Mouse (Mus musculus) kidney, postnatal 0 days (tissue): Measurements from ENCODE around the gene Prss38. TPM values are rescaled to one million over a fixed set of nuclear protein-coding genes. Genes with fewer than 3 reads are reported as not detected.
"Not testable (repeated sequence)": the region's sequence is repeated elsewhere in the genome, so short reads cannot be mapped to it uniquely, and the experiment has no call there.

Experiments used
- ATAC-seq: fragments of 200-750 bp; cut with Nextera tagmentation; replicated peaks from 2 replicates; pipeline ENCODE4 v1.8.0; 2017; ENCODE audit warnings: low read depth, moderate number of reproducible peaks, moderate TSS enrichment, moderate library complexity; ENCODE audit not compliant: low FRiP score
- DNase-seq: peaks from one replicate; pipeline ENCODE4 v3.0.0-alpha.2; 2016; ENCODE audit warnings: low spot score
- H3K27ac ChIP-seq: fragments of 300-500 bp; sonication (generic); 2 replicates; pipeline ENCODE4 v1.5.1; 2014; ENCODE audit warnings: mild to moderate bottlenecking
- H3K27me3 ChIP-seq: fragments of 300-500 bp; sonication (generic); 2 replicates; pipeline ENCODE4 v1.6.1; 2014; ENCODE audit warnings: low read length, mixed read lengths; ENCODE audit not compliant: insufficient read depth
- H3K36me3 ChIP-seq: fragments of 300-500 bp; sonication (generic); 2 replicates; pipeline ENCODE4 v1.6.1; 2014; ENCODE audit warnings: low read length, mixed read lengths; ENCODE audit not compliant: insufficient read depth
- H3K4me1 ChIP-seq: fragments of 300-500 bp; sonication (generic); replicated peaks from 2 replicates; pipeline ENCODE4 v1.6.1; 2014; ENCODE audit warnings: antibody characterized with exemption, low read length, mixed read lengths; ENCODE audit not compliant: insufficient read depth
- H3K4me2 ChIP-seq: fragments of 300-500 bp; sonication (generic); 2 replicates; pipeline ENCODE4 v1.6.1; 2014; ENCODE audit warnings: mild to moderate bottlenecking, low read length, moderate library complexity, mixed read lengths
- H3K4me3 ChIP-seq: fragments of 300-500 bp; sonication (generic); replicated peaks from 2 replicates; pipeline ENCODE4 v1.5.1; 2014; ENCODE audit warnings: low read depth, low read length
- H3K9ac ChIP-seq: fragments of 300-500 bp; sonication (generic); 2 replicates; pipeline ENCODE4 v1.6.1; 2014; ENCODE audit warnings: low read depth, low read length
- H3K9me3 ChIP-seq: fragments of 300-500 bp; sonication (generic); replicated peaks from 2 replicates; pipeline ENCODE4 v1.6.1; 2016; ENCODE audit warnings: low read length, inconsistent platforms, mixed read lengths
- CTCF ChIP-seq: IDR thresholded peaks from 2 replicates; pipeline ENCODE4 v1.5.1; 2016; ENCODE audit warnings: antibody characterized with exemption, low read depth, mild to moderate bottlenecking, moderate library complexity
- WGBS: fragments of 180-500 bp; shearing (Covaris S2); extraction: QIAGEN DNeasy Blood & Tissue Kit; methylation state at CpG from one replicate; pipeline ENCODE4 v1.1.7; 2014; 5-methylcytosine and 5-hydroxymethylcytosine counted together
- polyA plus RNA-seq: library from polyadenylated mRNA; unstranded; fragments of >200 nt; fragmentation: Nextera tagmentation; extraction: Ambion mirVana; gene quantifications from 2 replicates; pipeline ENCODE4 v1.2.1, GENCODE M21; 2015

Prss38 gene
- polyA plus RNA-seq, 1 experiment from 2014 or later: not detected

DNA sequence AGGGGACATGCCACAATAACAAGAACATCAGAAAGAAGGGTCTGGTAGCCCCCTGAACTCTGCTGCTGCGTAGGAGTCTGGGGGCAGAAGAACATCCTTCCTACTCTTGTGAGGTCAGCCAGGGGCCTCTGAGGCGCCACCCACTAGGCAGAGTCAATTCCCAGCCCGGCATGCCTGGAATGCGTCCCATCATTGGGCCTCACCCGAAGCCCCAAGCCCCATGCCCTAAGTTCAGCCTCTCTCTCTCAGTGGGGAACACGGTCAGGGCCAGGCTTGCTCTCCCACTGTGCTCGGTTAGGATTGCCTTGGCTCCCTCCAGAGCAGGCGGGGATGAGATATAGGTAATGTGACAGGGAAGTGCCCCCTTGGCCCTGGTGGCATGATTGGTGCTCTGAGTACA is 9.7 kb upstream of the Prss38 start:
- Histone ChIP-seq H3K9me3 (no peaks in the 10 kb centered on the region), H3K36me3 (no peaks in the 10 kb centered on the region), H3K4me2 (no peak overlapping the region), H3K4me3 (no peak overlapping the region), H3K27ac (no peak overlapping the region), H3K9ac (no peak overlapping the region), H3K4me1 (peaks cover 15% of the 10 kb centered on the region), H3K27me3 (no peaks in the 10 kb centered on the region)
- 13% methylated on average over 8 of the region's 8 CpGs for WGBS
- peak; percentile 43 for ATAC-seq
- DNase-seq: peak; percentile 61
- no peak for TF ChIP-seq CTCF

DNA sequence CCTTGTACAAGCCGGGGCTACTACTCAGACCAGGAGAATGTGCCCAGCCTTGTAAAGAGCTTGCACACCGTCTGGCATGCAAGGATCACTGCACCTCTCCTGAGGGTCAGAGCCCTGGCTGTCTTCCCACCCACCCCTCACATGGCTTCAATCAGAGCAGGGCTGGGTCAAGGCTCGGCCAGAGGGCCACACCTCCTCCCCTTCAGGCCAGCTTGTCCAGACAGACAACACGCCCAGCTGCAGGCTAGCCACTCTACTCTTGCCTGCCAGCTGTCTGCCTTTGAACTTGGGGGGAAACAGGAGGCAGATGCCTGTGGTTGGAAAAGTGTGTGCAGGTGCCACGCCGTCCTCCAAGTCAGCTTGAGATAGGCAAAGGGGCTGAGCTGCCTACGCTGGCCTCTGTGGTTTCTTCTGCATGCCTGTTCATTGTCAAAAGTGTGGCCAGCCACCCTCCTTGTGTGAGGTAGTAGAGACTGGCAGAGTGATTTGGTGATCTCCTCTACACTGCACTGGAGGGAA is 9.0 kb upstream of the Prss38 start:
- Histone ChIP-seq H3K9ac (no peak overlapping the region), H3K4me3 (no peak overlapping the region), H3K36me3 (no peaks in the 10 kb centered on the region), H3K27me3 (no peaks in the 10 kb centered on the region), H3K9me3 (no peaks in the 10 kb centered on the region), H3K4me2 (no peak overlapping the region), H3K27ac (no peak overlapping the region), H3K4me1 (peaks cover 15% of the 10 kb centered on the region)
- 28% methylated on average over 7 of the region's 7 CpGs for WGBS
- TF ChIP-seq CTCF: no peak
- ATAC-seq (peak; percentile 68), DNase-seq (peak; percentile 46)

DNA sequence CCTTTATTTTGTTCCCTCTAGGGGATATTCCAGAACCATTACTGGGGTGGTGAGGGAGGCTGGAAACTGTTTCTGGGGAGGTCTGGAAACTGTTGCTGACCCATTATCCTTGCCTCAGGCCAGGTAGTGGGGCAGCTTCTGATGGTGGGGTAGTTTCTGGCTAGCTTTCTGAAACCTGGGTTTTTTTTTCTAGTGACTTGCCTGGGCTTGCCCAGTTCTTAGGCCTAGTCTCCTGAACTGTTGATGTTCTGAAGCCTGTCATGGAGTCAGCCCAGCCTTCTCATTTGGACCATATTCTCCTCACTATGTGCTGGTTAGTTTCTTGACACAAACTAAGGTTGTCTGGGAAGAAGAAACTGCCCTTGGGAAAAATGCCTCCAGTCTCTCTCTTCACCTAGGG is 4.1 kb upstream of the Prss38 start:
- TF ChIP-seq CTCF: no peak
- peaks cover 7% of the 10 kb centered on the region; the same call in 1 of the 2 replicates for H3K4me1 ChIP-seq
- no peaks in the 10 kb centered on the region for H3K36me3 ChIP-seq
- no peak overlapping the region for H3K4me3 ChIP-seq
- H3K9me3 ChIP-seq: no peaks in the 10 kb centered on the region
- ATAC-seq: no peak
- DNase-seq: no peak
- no peak overlapping the region for H3K4me2 ChIP-seq
- no peaks in the 10 kb centered on the region for H3K27me3 ChIP-seq
- no peak overlapping the region for H3K27ac ChIP-seq
- H3K9ac ChIP-seq: no peak overlapping the region

- DNase-seq: no peak
- no peaks in the 10 kb centered on the region for H3K36me3 ChIP-seq
- H3K4me1 ChIP-seq: no peaks in the 10 kb centered on the region
- WGBS: 85% methylated on average over 3 of the region's 3 CpGs
- ATAC-seq: no peak
- H3K27ac ChIP-seq: no peak overlapping the region
- no peaks in the 10 kb centered on the region for H3K9me3 ChIP-seq
- H3K4me3 ChIP-seq: no peak overlapping the region
- TF ChIP-seq CTCF: no peak
- H3K9ac ChIP-seq: no peak overlapping the region
- no peak overlapping the region for H3K4me2 ChIP-seq
- no peaks in the 10 kb centered on the region for H3K27me3 ChIP-seq
These were observed 2.5 kb upstream of the Prss38 start for GRCm38 (mm10) chr11:59377999-59378398.

DNA sequence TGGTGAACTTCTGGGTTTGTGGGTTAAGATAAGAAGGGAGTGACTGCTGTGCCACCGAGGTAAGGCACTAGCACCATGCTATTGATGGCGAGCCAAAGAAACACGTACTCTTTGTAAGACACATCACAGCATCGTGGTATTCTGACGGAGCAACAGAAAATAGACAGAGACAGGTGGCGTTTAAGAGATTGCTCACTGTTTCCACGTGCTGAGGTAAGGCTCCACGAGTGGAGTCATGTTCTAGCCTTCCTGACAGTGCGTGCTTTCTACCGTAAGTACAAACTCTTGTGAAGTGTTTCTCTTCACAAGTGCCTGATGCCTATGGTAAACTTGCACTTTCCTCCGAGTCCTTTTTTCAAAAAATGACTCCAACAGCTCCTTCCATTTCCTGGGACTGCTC is 5.6 kb downstream of the Prss38 start:
- H3K9ac ChIP-seq: no peak overlapping the region
- no peaks in the 10 kb centered on the region for H3K9me3 ChIP-seq
- DNase-seq: no peak
- H3K4me1 ChIP-seq: no peaks in the 10 kb centered on the region
- WGBS: 82% methylated on average over 11 of the region's 11 CpGs
- ATAC-seq: no peak
- H3K4me3 ChIP-seq: no peak overlapping the region
- no peak overlapping the region for H3K4me2 ChIP-seq
- no peak for TF ChIP-seq CTCF
- no peaks in the 10 kb centered on the region for H3K36me3 ChIP-seq
- H3K27me3 ChIP-seq: no peaks in the 10 kb centered on the region
- no peak overlapping the region for H3K27ac ChIP-seq

DNA sequence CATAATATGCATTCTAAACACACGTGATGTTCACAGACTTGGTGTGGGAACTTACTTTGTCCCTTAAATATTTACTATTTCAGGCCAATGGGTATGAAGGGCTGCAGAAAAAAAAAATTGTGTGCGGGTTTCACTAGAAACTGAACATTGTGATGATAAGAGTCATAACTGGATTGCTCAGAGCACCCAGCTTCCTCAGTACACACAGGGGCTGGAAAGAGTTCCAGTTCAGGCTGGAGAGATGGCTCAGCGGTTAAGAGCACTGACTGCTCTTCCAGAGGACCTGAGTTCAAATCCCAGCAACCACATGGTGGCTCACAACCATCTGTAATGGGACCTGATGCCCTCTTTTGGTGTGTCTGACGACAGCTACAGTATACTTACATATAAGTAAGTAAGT is 7.5 kb downstream of the Prss38 start:
- H3K27ac ChIP-seq: not testable (repeated sequence)

GRCm38 (mm10) chr11:59366633-59367032 is 8.8 kb downstream of the Prss38 start:
- Histone ChIP-seq H3K36me3 (no peaks in the 10 kb centered on the region), H3K27ac (no peak overlapping the region), H3K9me3 (no peaks in the 10 kb centered on the region), H3K27me3 (no peaks in the 10 kb centered on the region), H3K9ac (no peak overlapping the region), H3K4me3 (no peak overlapping the region), H3K4me2 (no peak overlapping the region), H3K4me1 (no peaks in the 10 kb centered on the region)
- peak; percentile 73 for TF ChIP-seq CTCF
- DNase-seq (peak; percentile 56), ATAC-seq (no peak)
- 14% methylated on average over 3 of the region's 3 CpGs for WGBS

More for the DNA sequence above, 7.5 kb downstream of the Prss38 start:
- 82% methylated on average over 4 of the region's 4 CpGs for WGBS
- H3K4me3 ChIP-seq, ATAC-seq, H3K4me1 ChIP-seq, DNase-seq, H3K27me3 ChIP-seq, H3K4me2 ChIP-seq, H3K9ac ChIP-seq, H3K36me3 ChIP-seq, H3K9me3 ChIP-seq: not testable (repeated sequence)
